Mouse (Mus musculus) neutrophil, adult 59 days (primary cell): ENCODE data around the gene Eif4g3. TPM values are rescaled to one million over a fixed set of nuclear protein-coding genes. Genes with fewer than 3 reads are reported as not detected.

Experiments used
- total RNA-seq, 2 experiments: library from RNA; stranded (reverse); gene quantifications; 1 replicate in 1 of 2; 2 replicates in 1 of 2; pipeline ENCODE4 v1.2.4; 2023

The Eif4g3 gene
- total RNA-seq = 100 to 1,000 TPM; 131 to 139 TPM

DNA sequence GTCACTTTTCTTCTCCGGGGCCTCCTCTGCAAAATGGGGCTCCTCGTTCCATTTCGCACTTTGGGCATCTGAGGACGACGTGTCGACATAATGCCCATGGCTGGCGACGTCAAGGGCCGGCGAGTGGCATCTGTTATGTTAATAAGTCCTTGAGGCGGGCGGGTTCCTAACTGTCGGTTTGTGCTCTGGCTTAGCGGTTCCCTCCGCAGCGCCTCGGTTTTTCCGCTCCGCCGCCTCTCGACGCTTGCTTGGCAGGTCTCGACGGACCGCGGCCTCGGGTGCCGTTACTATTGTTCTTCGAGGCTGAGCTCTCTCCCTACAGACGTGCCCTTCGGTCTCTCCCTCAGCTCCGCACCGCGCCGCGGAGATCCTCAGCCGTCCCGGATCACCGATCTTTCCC is at the start of gene Eif4g3:
TSS of gene Eif4g3 (plus strand) at position 133 of the 400 bp plus-strand sequence.

GRCm38 (mm10) chr4:138216200-138216890 is 223.5 kb downstream of the Eif4g3 start, which contains the start of gene Hp1bp3:
Gene Hp1bp3 (plus strand): TSS chr4:138216296.

DNA sequence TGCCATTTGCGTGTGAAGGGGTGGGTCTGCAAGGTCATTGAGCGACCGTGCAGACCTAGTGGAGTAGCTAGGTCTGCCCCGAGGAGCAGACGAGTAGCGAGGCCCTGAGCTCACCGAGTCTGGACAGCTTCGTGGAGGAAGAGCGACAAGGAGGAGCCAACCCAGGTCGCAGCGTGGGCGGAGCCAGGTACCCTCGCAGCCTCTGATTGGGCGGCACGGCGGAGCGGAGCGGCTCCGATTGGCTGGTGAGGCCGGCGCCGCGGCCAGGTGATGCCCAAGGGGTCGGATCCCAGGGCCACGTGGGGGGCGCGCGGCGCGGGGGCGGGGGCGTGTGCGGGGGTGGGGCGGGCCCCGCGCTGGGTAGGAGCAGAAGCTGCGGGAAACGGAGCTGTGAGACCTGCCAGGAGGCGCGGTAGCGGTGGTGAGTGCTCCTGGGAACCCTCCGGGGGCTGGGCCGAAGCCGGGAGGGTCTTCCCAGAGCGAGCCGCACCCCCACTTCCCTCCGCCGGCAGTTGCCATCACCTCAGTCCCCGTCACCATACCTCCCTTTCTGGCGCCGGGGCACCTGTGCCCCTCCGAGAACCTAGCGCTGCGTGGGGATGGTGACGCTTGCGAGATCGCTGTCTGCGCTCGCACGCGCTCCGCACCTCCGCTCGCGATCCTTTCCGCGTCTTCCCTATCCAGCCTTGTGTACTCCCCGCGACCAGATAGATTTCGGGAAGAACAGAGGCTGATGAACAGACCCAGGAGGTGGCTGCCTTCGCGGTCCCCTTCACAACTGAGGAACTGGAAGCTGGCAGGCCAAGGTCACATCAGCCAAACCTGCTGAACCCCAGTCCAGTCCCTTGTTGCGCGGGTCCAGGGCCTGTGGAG is 257.5 kb downstream of the Eif4g3 start, which contains the start of the genes Sh2d5 and Kif17:
TSS of gene Sh2d5 (plus strand) at position 316 of the 873 bp plus-strand sequence.
TSS of gene Kif17 (plus strand) at position 348 of the 873 bp plus-strand sequence.

Other genes with a start within 250 kb of the Eif4g3 start
- 1 to 10 TPM; 1.1 to 1.6 TPM for gene Alpl, start 196.6 kb upstream of the Eif4g3 start, total RNA-seq
- gene Ece1, start 130.8 kb upstream of the Eif4g3 start, total RNA-seq = 10 to 100 TPM in 1 of 2 experiments, 1 to 10 TPM in 1; 8.9 to 14.4 TPM
- 100 to 1,000 TPM; 113 to 126 TPM for gene Hp1bp3, start 223.3 kb downstream of the Eif4g3 start, total RNA-seq